Mouse (Mus musculus) forebrain, postnatal 0 days (tissue): ENCODE measurements at regions not wholly inside any gene's neighbourhood (a gene's known extent, or its start where the extent isn't known, plus 50 kb on each side); places are given as distances from the start of the nearest gene placed in this dataset.

Experiments
- ATAC-seq: fragments of 200-750 bp; cut with Nextera tagmentation; 2 replicates; pipeline ENCODE4 v1.8.0; 2017; ENCODE audit warnings: mild to moderate bottlenecking, moderate library complexity
- DNase-seq: peaks from one replicate; pipeline ENCODE4 v3.0.0-alpha.2; 2015
- H3K27ac ChIP-seq: fragments of 300-500 bp; sonication (generic); 2 replicates; pipeline ENCODE4 v1.5.1; 2014; ENCODE audit warnings: low read depth, mild to moderate bottlenecking, antibody characterized with exemption, low read length, moderate library complexity, mixed read lengths
- H3K27me3 ChIP-seq: fragments of 300-500 bp; sonication (generic); 2 replicates; pipeline ENCODE4 v1.6.1; 2014; ENCODE audit warnings: mild to moderate bottlenecking, low read length, mixed read lengths; ENCODE audit not compliant: insufficient read depth
- H3K36me3 ChIP-seq: fragments of 300-500 bp; sonication (generic); 2 replicates; pipeline ENCODE4 v1.6.1; 2014; ENCODE audit warnings: mild to moderate bottlenecking, moderate library complexity; ENCODE audit not compliant: insufficient read depth
- H3K4me1 ChIP-seq: fragments of 300-500 bp; sonication (generic); 2 replicates; pipeline ENCODE4 v1.6.1; 2014; ENCODE audit warnings: antibody characterized with exemption; ENCODE audit not compliant: insufficient read depth
- H3K4me2 ChIP-seq: fragments of 300-500 bp; sonication (generic); 2 replicates; pipeline ENCODE4 v1.6.1; 2014; ENCODE audit warnings: low read depth, mild to moderate bottlenecking, moderate library complexity
- H3K4me3 ChIP-seq: fragments of 300-500 bp; sonication (generic); 2 replicates; pipeline ENCODE4 v1.5.1; 2014; ENCODE audit warnings: low read depth, low read length, mixed read lengths
- H3K9ac ChIP-seq: fragments of 300-500 bp; sonication (generic); 2 replicates; pipeline ENCODE4 v1.6.1; 2014; ENCODE audit warnings: mild to moderate bottlenecking
- H3K9me3 ChIP-seq: fragments of 300-500 bp; sonication (generic); 2 replicates; pipeline ENCODE4 v1.6.1; 2016; ENCODE audit warnings: low read length
- CTCF ChIP-seq: sonication (generic); IDR thresholded peaks from 2 replicates; pipeline ENCODE4 v1.5.1; 2016; ENCODE audit warnings: antibody characterized with exemption, control low read depth, low read depth
- WGBS: fragments of 180-500 bp; shearing (Covaris S2); extraction: QIAGEN DNeasy Blood & Tissue Kit; methylation state at CpG from one replicate; pipeline ENCODE4 v1.1.7; 2014; 5-methylcytosine and 5-hydroxymethylcytosine counted together

GRCm38 (mm10) chr1:166820050-166820449 is 138.4 kb upstream of the Fmo9 start:
- DNase-seq: no peak
- ATAC-seq: no peak
- no peak for TF ChIP-seq CTCF
- no peak overlapping the region for H3K4me3 ChIP-seq
- no peak overlapping the region for H3K27ac ChIP-seq
- 90% methylated on average over 5 of the region's 5 CpGs for WGBS
- H3K9me3 ChIP-seq: no peaks in the 10 kb centered on the region
- no peaks in the 10 kb centered on the region for H3K4me1 ChIP-seq
- H3K27me3 ChIP-seq: no peaks in the 10 kb centered on the region
- H3K36me3 ChIP-seq: no peaks in the 10 kb centered on the region
- no peak overlapping the region for H3K4me2 ChIP-seq
- no peak overlapping the region for H3K9ac ChIP-seq

DNA sequence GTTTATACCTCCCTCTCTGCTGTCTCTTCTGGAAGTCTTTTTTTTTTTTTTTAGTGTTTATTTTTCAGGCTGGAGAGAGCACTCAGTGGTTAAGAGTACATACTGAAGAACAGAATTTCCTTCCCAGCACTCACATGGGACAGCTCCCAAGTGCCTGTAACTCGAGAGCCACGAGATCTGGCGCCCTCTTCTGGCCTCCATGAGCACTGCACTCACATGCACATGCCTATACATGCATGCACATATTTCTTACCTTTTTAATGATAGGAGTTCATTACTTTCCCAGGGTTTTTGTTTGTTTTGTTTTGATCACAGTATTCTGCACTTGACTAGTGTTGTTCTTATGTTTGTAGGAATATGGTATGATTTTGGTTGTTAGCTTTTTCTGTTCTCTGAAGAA is 139.5 kb upstream of the Fmo9 start:
- no peak overlapping the region for H3K9ac ChIP-seq
- ATAC-seq: no peak
- no peaks in the 10 kb centered on the region for H3K36me3 ChIP-seq
- TF ChIP-seq CTCF: peak; percentile 31
- H3K4me2 ChIP-seq: no peak overlapping the region
- H3K4me3 ChIP-seq: no peak overlapping the region
- no peaks in the 10 kb centered on the region for H3K9me3 ChIP-seq
- no peak overlapping the region for H3K27ac ChIP-seq
- DNase-seq: no peak
- WGBS: 41% methylated on average over 3 of the region's 3 CpGs
- H3K27me3 ChIP-seq: no peaks in the 10 kb centered on the region
- no peaks in the 10 kb centered on the region for H3K4me1 ChIP-seq

- Histone ChIP-seq H3K4me2 (no peak overlapping the region), H3K9me3 (no peaks in the 10 kb centered on the region), H3K36me3 (no peaks in the 10 kb centered on the region), H3K27ac (no peak overlapping the region), H3K9ac (no peak overlapping the region), H3K4me3 (no peak overlapping the region), H3K4me1 (0 out of 2 replicates have a peak, but pooled peaks cover 4% of the 10 kb centered on the region), H3K27me3 (no peaks in the 10 kb centered on the region)
- TF ChIP-seq CTCF: no peak
- ATAC-seq (no peak), DNase-seq (no peak)
- WGBS: 81% methylated on average over 1 of the region's 1 CpGs
These were observed 155.7 kb upstream of the Fmo9 start for GRCm38 (mm10) chr1:166837299-166837698.

DNA sequence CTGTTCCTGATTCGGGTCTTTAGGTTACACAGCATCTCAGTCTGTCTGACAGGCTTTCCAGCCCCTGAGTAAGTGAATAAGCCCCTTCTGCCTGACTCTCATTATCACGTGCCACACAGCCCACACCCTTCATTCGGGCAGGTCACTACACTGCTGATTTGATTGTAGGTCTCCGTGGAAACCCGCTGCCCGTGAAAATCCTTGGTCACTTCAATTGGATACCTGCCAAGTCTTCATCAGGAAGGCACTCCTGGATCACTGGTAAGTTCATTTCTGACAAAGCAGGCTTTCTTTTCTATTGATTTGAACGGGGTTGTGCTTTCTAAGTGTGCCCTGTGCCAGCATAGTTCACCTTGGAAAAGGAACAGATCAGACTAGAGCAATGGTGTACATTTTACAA is 158.2 kb upstream of the Fmo9 start:
- TF ChIP-seq CTCF: no peak
- no peak for DNase-seq
- no peak overlapping the region for H3K27ac ChIP-seq
- H3K9me3 ChIP-seq: no peaks in the 10 kb centered on the region
- H3K36me3 ChIP-seq: no peaks in the 10 kb centered on the region
- no peak overlapping the region for H3K9ac ChIP-seq
- WGBS: 10% methylated on average over 7 of the region's 7 CpGs
- H3K27me3 ChIP-seq: no peaks in the 10 kb centered on the region
- no peak overlapping the region for H3K4me2 ChIP-seq
- H3K4me1 ChIP-seq: 0 out of 2 replicates have a peak, but pooled peaks cover 4% of the 10 kb centered on the region
- ATAC-seq: no peak
- no peak overlapping the region for H3K4me3 ChIP-seq

DNA sequence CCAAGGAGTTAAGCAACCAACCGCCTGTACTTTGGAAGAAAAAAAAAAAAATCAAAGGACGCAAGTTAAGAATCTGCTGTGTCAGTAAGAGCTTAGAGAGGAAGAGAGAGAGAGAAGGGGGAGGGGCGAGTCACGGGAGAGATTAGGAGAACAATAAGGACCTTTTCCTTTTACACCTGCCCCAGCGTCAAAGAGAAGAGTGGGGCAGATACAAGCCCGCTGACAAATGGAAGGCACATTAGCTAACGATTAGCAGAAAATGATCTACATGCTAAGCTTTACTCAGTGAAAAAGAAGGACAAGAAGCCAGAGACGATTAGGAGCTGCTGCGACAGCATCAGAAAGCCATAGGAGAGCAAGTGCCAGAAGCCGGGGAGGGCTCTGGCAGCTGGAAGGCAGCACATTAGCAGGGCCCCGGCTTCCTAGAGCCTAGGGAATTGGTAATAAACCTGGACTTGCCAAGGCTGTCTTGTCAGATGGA is 157.8 kb upstream of the Fam78b start:
- TF ChIP-seq CTCF: no peak
- H3K27me3 ChIP-seq: no peaks in the 10 kb centered on the region
- peak; percentile 40 for DNase-seq

DNA sequence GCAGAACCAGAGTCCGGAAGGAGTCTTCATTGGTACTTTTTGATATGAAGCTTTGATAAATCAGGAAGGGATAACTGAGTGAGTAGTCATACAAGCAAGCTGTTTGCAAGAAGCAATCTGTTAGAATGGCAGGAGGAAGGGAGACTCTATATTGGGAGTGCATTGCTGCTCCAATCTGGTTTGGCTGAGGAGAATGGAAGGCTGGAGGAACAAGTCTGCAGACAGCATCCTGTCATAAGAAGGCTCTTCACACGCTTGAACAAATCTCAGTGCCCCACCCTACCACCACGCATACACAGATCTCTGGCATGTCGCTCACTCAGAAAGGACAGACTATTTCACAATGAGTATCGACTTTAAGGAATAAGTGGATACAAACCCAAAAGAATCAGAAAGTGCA is 154.7 kb upstream of the Fam78b start:
- Histone ChIP-seq H3K4me1 (no peaks in the 10 kb centered on the region), H3K4me2 (no peak overlapping the region), H3K36me3 (no peaks in the 10 kb centered on the region), H3K27ac (no peak overlapping the region), H3K9me3 (no peaks in the 10 kb centered on the region), H3K4me3 (no peak overlapping the region), H3K27me3 (no peaks in the 10 kb centered on the region), H3K9ac (no peak overlapping the region)
- peak; percentile 55 for DNase-seq
- peak; percentile 74 for ATAC-seq
- 71% methylated on average over 5 of the region's 5 CpGs for WGBS
- no peak for TF ChIP-seq CTCF

More for the DNA sequence above, 157.8 kb upstream of the Fam78b start:
- ATAC-seq: peak; percentile 62
- under 1% methylated on average over 11 of the region's 11 CpGs for WGBS
- Histone ChIP-seq H3K9ac (peak overlapping the region; percentile 48), H3K9me3 (no peaks in the 10 kb centered on the region), H3K4me1 (0 out of 2 replicates have a peak, but pooled peaks cover 4% of the 10 kb centered on the region), H3K4me2 (peak overlapping the region; percentile 41), H3K36me3 (no peaks in the 10 kb centered on the region), H3K27ac (peak overlapping the region; percentile 46), H3K4me3 (peak overlapping the region; percentile 19)

DNA sequence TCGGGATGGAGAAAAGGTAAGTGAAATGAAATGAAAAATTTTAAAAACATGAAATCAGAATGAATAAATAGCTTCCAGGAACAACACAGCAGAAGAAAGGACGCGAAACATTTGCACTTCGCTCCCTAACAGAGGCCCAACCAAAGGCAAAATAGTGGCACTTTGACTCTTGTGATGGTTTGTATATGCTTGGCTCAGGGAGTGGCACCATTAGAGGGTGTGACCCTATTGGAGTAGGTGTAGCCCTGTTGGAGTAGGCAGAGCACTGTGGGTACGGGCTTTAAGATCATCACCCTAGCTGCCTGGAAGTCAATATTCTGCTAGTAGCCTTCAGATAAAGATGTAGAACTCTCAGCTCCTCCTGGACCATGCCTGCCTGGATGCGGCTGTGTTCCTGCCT is 154.0 kb upstream of the Fam78b start:
- ATAC-seq (no peak), DNase-seq (no peak)
- H3K27me3 ChIP-seq: no peaks in the 10 kb centered on the region
- no peak overlapping the region for H3K4me2 ChIP-seq
- H3K4me3 ChIP-seq: no peak overlapping the region
- no peak overlapping the region for H3K9ac ChIP-seq
- H3K9me3 ChIP-seq: no peaks in the 10 kb centered on the region
- no peaks in the 10 kb centered on the region for H3K36me3 ChIP-seq
- H3K27ac ChIP-seq: no peak overlapping the region
- 96% methylated on average over 6 of the region's 6 CpGs for WGBS
- TF ChIP-seq CTCF: no peak
- H3K4me1 ChIP-seq: no peaks in the 10 kb centered on the region

DNA sequence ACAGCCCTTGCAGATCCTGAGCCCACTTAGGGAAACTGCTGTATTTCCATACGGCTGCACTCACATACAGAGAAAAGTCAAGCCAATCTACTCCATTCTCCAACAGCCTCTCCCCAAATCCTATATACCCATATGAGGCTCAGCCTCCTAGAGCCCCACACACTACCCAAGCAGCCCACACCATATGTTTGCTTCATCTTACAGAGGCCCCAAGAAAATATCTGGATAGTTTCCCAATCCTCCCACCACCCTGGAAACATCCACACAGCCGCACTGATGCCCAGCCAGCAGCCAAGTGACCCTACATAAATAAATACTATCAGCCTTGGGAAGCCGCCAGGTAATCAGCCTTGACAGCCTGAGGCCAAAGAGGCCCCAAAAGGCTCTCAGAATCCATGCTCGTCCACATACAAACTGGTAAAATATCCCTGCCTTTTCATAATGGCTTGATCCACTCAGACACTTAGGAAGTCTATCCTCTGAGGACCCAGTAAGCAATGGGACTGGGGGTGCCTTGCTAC is 153.1 kb upstream of the Fam78b start:
- no peaks in the 10 kb centered on the region for H3K4me1 ChIP-seq
- ATAC-seq (no peak), DNase-seq (no peak)
- WGBS: 63% methylated on average over 4 of the region's 4 CpGs
- H3K4me3 ChIP-seq: no peak overlapping the region
- no peak for TF ChIP-seq CTCF
- H3K9ac ChIP-seq: no peak overlapping the region
- no peaks in the 10 kb centered on the region for H3K27me3 ChIP-seq
- H3K4me2 ChIP-seq: no peak overlapping the region
- no peak overlapping the region for H3K27ac ChIP-seq
- no peaks in the 10 kb centered on the region for H3K9me3 ChIP-seq
- H3K36me3 ChIP-seq: no peaks in the 10 kb centered on the region
